Mouse (Mus musculus) kidney, postnatal 10 days (tissue): ENCODE results near the gene Dennd5a.

Experiments
- DNase-seq: peaks from one replicate; pipeline ENCODE4 v3.0.0; 2021; ENCODE audit warnings: mixed read lengths

Dennd5a gene

DNA sequence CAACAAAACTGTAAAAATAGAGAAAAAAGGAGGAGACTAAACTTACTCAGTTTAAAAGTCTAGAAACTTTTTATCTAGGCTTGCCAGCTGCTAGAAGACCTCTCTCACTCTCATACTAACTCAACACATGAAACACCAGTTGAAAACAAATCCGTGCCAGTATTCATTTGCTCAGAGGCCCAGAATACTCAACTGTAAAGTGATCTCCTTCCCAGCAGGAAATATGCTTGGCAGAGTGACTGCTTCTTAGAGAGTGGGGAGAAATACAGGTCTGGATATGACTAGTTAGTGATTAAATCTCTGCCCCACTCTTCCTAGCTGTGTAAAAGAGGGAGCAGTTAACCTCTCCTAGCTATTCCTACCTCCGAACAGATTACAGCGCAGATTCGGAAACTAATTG lies 2.3 kb upstream of the Dennd5a start:
- no peak for DNase-seq

GRCm38 (mm10) chr7:109961570-109961969 lies 1.3 kb upstream of the Dennd5a start:
- peak; percentile 30 for DNase-seq

GRCm38 (mm10) chr7:109960613-109961154 lies 414 bp upstream of the Dennd5a start:
- DNase-seq, result no peak

DNA sequence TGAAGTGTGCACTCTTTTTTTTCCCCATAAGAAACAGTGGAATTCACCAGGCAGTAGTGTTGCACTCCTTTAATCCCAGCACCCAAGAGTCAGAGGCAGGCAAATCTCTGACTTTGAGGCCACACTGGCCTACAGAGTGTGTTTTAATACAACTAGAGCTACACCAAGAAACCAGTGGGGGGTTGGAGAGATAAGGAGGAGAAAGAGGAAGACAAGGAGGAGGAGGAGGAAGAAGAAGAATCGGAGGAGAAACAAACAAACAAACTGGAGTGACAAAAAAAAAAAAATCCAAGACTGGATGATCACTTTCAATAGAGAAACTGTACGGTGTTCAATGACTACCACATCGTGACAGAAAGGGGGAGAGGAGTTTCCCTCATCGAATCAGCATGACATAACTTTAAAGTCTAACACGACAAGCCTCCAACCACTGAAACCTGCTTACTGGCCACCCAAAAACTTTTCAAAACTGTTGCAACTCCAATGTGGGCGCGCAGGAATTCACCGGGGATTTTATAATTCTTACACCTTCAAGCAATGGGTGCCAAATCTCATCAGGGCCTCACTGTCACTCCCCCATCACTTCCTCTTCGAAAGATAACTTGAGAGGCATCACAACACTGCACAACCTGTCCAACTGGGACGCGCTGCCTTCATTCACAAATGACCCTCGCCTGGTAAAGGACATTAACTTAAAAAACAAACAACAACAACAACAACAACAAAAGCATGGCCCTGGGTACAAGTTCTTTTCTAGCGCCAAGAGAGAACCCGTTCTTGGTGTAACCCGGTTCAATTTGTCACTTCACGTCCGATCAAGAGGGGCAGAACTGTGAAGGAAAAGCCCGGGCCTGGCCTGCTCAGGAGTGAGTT lies 1.2 kb downstream of the Dennd5a start:
- DNase-seq, result peak; percentile 15

GRCm38 (mm10) chr7:109957996-109958789 lies 2.1 kb downstream of the Dennd5a start:
- no peak for DNase-seq

DNA sequence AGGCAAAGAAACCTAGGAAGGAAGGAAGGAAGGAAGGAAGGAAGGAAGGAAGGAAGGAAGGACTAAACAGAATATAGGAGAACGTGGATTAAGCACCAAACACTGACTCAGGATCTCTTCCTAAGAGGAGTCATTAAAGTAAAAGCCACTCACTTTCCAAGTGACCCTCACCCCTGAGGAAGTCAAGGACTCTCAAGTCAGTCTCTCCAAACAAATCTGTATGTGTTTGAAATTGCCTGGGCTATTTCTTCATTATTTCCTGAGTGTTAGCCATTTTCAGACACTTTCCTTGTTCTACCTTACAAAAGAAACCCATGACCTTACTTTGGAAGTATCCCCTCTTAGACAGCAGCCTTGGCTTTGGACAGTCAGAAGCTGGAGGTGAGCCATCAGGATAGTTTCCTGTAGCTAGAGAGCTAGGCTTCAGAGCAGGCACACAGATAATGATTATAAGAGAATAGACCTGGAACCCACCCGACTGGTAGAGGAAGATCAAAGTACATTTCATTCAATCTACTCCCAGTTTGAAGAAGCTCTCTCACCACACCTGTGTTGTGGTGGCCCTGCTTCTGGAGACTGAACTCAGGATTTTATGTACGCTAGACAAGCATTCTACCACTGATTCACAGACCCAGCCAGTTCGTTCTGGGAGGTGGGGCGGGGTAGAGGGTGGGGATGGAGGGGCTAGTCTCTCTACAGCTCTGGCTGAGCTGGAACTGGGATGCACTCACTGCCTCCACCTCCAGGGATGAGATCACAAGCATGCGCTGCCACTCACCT lies 5.5 kb downstream of the Dennd5a start:
- peak; percentile 27 for DNase-seq

DNA sequence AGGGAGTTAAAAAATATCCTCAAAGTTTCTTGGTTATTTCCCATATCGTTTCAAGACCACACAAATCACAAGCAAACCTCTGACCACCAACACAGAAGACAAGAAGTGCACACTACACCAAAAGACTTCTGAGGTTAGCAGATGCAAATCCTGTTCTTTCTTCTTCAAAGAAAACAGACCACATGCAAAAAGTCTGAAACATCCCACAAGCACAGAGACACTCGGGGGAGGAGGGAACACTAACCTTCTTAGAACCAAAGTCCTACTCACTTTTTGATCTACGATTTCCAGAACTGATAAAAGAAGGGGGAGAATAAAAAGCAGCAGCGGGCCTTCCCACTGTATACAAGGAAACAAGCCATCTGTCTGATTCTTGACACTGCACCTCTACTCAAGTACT lies 9.0 kb downstream of the Dennd5a start:
- no peak for DNase-seq

- peak; percentile 17 for DNase-seq
Observed at GRCm38 (mm10) chr7:109944421-109945034, 15.7 kb downstream of the Dennd5a start.

GRCm38 (mm10) chr7:109929628-109930027 lies 30.6 kb downstream of the Dennd5a start:
- DNase-seq, result peak; percentile 17

DNA sequence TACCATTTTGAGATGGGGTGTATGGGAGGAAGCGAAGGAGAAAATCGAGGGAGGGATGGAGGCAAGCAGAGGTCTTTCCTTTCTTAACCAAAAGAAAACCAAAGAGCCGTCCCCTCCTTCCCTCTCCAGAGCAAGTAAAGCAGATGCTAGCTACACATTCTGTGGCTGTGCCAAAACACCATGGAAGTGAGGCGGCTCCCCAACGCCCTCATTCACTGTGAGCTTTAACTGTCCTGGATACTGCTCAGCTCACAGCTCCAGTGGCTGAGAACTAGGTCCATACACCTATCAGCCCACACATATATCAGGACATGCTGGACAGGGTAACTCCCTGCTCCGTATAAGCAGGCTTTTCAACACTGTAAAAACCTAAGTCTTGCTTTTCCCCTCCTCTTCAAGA lies 31.9 kb downstream of the Dennd5a start:
- no peak for DNase-seq

DNA sequence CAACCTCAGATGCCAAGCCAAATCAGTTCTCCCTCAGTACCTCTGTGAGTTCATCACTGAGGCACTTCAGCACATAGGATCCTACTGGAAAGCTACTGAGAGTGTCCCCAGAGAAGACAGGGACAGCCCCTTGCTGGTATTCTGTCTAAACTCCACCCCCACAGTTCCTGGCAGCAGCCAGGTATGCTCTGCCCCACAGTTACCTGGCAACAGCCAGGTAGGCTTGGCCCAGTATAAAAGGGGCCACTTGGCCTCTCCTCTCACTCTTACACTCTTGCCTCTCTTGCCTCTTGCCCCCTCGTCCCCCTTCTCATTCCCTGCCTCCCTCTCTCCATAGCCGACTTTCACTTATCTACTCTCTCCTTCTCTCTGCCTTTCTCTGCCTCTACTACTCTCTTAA lies 35.3 kb downstream of the Dennd5a start:
- no peak for DNase-seq

GRCm38 (mm10) chr7:109922889-109923288 lies 37.4 kb downstream of the Dennd5a start:
- DNase-seq, result no peak

DNA sequence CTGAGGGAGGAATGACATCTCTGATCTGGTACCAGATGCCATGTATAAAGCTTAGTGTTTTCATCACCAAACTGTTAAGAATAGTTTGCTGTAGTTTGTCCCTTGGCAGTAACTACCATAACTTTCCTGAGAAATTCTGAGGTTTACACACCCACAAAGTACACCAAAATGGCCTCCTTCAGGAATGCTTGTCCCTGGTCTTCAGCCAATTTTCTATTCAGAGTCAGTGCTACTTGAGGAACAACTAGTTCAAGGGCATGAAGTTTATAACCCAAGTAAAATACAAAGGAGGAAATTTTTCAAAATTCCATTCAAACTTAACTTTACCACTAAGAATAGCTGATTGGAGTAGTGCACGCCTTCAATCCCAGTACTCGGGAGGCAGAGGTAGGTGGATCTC lies 54.1 kb downstream of the Dennd5a start:
- no peak for DNase-seq

DNA sequence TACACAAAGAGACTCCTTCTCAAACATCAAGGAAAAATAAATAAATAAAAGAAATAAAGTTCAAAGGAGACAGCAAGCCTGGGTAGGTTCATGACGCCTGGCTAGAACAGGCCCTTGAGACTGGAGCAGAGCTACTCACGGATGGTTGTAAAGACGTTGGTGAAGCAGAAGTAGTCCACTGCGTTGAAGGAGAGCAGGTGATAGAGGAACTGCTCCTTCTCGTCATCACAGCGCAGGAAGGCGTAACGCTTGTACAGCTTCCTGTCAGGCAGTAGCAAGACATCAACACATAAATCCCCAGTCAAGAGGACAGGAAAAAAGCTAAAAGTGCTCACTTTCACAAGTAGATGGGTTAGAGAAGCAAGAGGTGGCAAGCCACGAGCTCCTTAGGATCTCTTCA lies 59.3 kb downstream of the Dennd5a start:
- no peak for DNase-seq

DNA sequence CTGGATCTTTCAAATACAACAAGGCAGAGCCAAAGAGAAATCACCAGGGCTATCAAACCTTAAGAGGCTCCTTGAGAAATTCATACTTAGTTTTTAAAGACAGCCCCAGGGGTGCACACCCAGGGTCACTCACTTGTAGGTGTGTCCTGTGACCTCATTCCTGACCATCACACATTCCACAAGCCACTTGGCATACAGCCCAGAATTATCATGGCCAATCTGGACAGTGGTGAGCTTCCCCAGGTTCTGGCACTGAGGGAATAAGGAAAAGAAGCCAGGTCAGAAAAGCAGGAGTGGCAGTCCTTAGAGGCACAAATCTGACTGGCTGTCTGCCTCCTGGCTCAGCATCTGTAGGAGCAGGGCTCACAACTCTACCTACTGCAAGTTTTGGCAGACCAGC lies 61.4 kb downstream of the Dennd5a start:
- peak; percentile 31 for DNase-seq

DNA sequence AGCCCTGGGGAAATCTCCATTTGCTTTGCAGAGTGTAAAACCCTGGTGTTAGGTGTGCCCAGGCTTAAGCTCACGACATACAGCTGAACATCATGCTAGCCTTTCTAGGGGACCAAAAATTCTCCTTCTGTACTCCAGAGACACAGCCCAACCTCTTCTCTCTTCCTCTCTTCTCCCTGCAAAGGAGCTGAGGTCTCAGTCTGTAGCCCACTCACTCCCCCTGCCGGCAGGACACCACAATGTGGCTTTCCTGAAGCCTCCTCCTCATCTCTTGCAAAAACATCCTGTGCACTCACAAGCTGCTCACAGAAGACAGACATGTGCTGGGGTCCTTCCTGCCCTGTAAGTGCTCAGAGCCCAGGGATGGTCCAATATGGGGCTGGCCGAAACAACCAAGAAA lies 67.7 kb downstream of the Dennd5a start:
- DNase-seq, result peak; percentile 88

GRCm38 (mm10) chr7:109891786-109892185 lies 68.5 kb downstream of the Dennd5a start:
- DNase-seq, result no peak

GRCm38 (mm10) chr7:109890256-109890655 lies 70.0 kb downstream of the Dennd5a start:
- no peak for DNase-seq

DNA sequence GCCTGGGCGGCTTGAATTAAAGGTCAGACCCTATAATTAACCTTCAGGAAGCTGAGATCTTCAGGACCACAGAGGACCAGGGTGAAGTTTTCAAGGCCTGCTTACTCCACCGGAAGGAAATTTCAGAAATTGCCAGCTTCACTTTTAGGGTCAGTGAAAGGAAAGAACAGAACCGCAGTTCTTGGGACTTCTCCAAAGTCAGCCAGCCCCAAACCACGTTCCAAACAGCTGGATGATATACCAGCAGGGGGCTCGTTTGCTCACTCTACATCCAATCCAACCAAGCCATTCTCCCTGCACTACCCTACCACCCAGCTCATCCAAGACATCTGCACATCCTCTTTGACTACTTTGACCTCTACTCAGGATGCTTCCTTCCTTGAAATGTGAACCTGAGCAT lies 71.0 kb downstream of the Dennd5a start:
- DNase-seq, result peak; percentile 39

GRCm38 (mm10) chr7:109886249-109886648 lies 74.0 kb downstream of the Dennd5a start:
- DNase-seq, result no peak

- no peak for DNase-seq
Observed at GRCm38 (mm10) chr7:109882574-109882973, 77.7 kb downstream of the Dennd5a start.

GRCm38 (mm10) chr7:109881561-109882099 lies 78.6 kb downstream of the Dennd5a start:
- DNase-seq, result no peak
